In genomic region chr9:78071626-78072025, GRCm38 (mm10) we compare ENCODE assay signal across 30 mouse cellular contexts. TPM values are rescaled to one million over a fixed set of nuclear protein-coding genes. Genes with fewer than 3 reads are reported as not detected.
A peak's percentile ranks its signal among the peaks of the same experiment; 100 is the strongest.
DNase-seq lines count a peak whose midpoint lies in the region; ATAC-seq and TF ChIP-seq lines count a peak whose summit lies in the region.
"Had no signal": no experiment of that assay in that cellular context is flagged by ENCODE, and none has a peak within 500 bp of the region (broad histone marks: within the 10 kb centered on the region; RNA-seq: fewer than 3 reads in every experiment).

No protein-coding gene starts in this region.

- no peak overlapping the region for H3K27ac ChIP-seq in cerebellum, adult 2 months (ENCODE audit: insufficient read depth, low read length)
- H3K27ac ChIP-seq: embryonic facial prominence, embryonic 12.5 days; embryonic facial prominence, embryonic 15.5 days; heart, adult 2 months; heart, embryonic 10.5 days; heart, embryonic 13.5 days; hindbrain, embryonic 12.5 days; hindbrain, embryonic 15.5 days had no signal

- TF ChIP-seq POLR2A in cerebellum, adult 2 months (IDR thresholded peaks at IDR 0.05; ENCODE audit: borderline replicate concordance, insufficient read depth, low read length): no peak

- peak; percentile 92 for DNase-seq in 416B (ENCODE audit: low read depth)
- DNase-seq in G1E (ENCODE audit: low spot score): no peak
- no peak for DNase-seq in cerebellum, adult 2 months
- DNase-seq in retina, embryonic 14.5 days (ENCODE audit: low spot score): no peak
- no peak for DNase-seq in adrenal gland, adult 8-10 months
- DNase-seq: adrenal gland, postnatal 14 days; cerebellum, adult 11 months; cerebellum, adult 8-10 months; cerebellum, postnatal 10 days; cerebellum, postnatal 36 days; gastrocnemius, postnatal 25 days; heart, adult 2 months; heart, postnatal 14 days; heart, postnatal 4 days had no signal

- H3K9me3 ChIP-seq in G1E (replicated peaks): no peaks in the 10 kb centered on the region
- H3K9me3 ChIP-seq: embryonic facial prominence, embryonic 12.5 days; embryonic facial prominence, embryonic 15.5 days; heart, embryonic 10.5 days; heart, embryonic 13.5 days; hindbrain, embryonic 12.5 days; hindbrain, embryonic 15.5 days had no signal

- no peaks in the 10 kb centered on the region for H3K36me3 ChIP-seq in G1E (replicated peaks)
- H3K36me3 ChIP-seq: embryonic facial prominence, embryonic 12.5 days; embryonic facial prominence, embryonic 15.5 days; heart, embryonic 10.5 days; heart, embryonic 13.5 days; hindbrain, embryonic 12.5 days; hindbrain, embryonic 15.5 days had no signal

- peak; percentile 15 for ATAC-seq in G1E (ENCODE audit: extremely low read depth, insufficient number of reproducible peaks, low FRiP score, poor library complexity, severe bottlenecking)
- peak; percentile 94 to 96 for ATAC-seq in hematopoietic stem cell, adult 5-6 weeks (replicated peaks in 1 of 2; ENCODE audit: insufficient read depth in 1 of 2, low FRiP score in 2 of 2, low TSS enrichment in 1 of 2, low read depth in 1 of 2, poor library complexity in 2 of 2, severe bottlenecking in 2 of 2)
- ATAC-seq in megakaryocyte progenitor cell, adult 5-6 weeks (replicated peaks; ENCODE audit: poor library complexity): peak; percentile 96
- ATAC-seq: forebrain, embryonic 14.5 days; Patski had no signal

- H3K27me3 ChIP-seq in G1E (ENCODE audit: insufficient read depth, low read length): peaks cover 22% of the 10 kb centered on the region
- no peaks in the 10 kb centered on the region for H3K27me3 ChIP-seq in cerebellum, adult 2 months (ENCODE audit: control insufficient read depth, insufficient read depth, low read length)
- H3K27me3 ChIP-seq: embryonic facial prominence, embryonic 12.5 days; embryonic facial prominence, embryonic 15.5 days; heart, embryonic 13.5 days; hindbrain, embryonic 12.5 days; hindbrain, embryonic 15.5 days; Patski had no signal

- WGBS in cerebellum, adult 2 months: 84% methylated on average over 4 of the region's 4 CpGs

- H3K4me3 ChIP-seq in G1E (ENCODE audit: low read depth, low read length): no peak overlapping the region
- H3K4me3 ChIP-seq in cerebellum, adult 2 months (replicated peaks; ENCODE audit: insufficient read depth, low read depth, low read length): no peak overlapping the region
- H3K4me3 ChIP-seq: embryonic facial prominence, embryonic 12.5 days; embryonic facial prominence, embryonic 15.5 days; heart, adult 2 months; heart, embryonic 10.5 days; heart, embryonic 13.5 days; hindbrain, embryonic 12.5 days; hindbrain, embryonic 15.5 days had no signal

- TF ChIP-seq CTCF in G1E (IDR thresholded peaks at IDR 0.05; ENCODE audit: low read depth, low read length): no peak
- no peak for TF ChIP-seq CTCF in cerebellum, adult 2 months (IDR thresholded peaks at IDR 0.05; ENCODE audit: borderline replicate concordance, insufficient read depth, low read depth, low read length)

- 0 out of 2 replicates have a peak, but pooled peaks cover 6% of the 10 kb centered on the region for H3K4me1 ChIP-seq in G1E (ENCODE audit: insufficient read depth, low read depth, low read length)
- H3K4me1 ChIP-seq in cerebellum, adult 2 months (ENCODE audit: control insufficient read depth, insufficient read depth, low read length): no peaks in the 10 kb centered on the region
- H3K4me1 ChIP-seq: embryonic facial prominence, embryonic 12.5 days; embryonic facial prominence, embryonic 15.5 days; heart, embryonic 10.5 days; heart, embryonic 13.5 days; hindbrain, embryonic 15.5 days had no signal

RNA-seq across cellular contexts. Expression of gene Gcm1, which starts 19.9 kb away (rescaled TPM):
- total RNA-seq in G1E (2014; fragmentation: Nextera tagmentation): not detected in 2 replicates
- 0.05 TPM in 1 of 2 replicates, not detected in the other for total RNA-seq in G1E (2017)
- polyA plus RNA-seq in G1E (2012): not detected in 2 replicates
- not detected in 2 replicates for total RNA-seq in hematopoietic stem cell, adult 5-6 weeks (2017)
- not detected in 2 replicates for total RNA-seq in megakaryocyte progenitor cell, adult 5-6 weeks (2015)
- not detected in 2 replicates for total RNA-seq in megakaryocyte progenitor cell, adult 5-6 weeks (2017)
- polyA plus RNA-seq in cerebellum, adult 2 months (2012; rRNA removed): not detected in 2 replicates
- total RNA-seq in adrenal gland, adult 8-10 months (2022): not detected
- total RNA-seq: adrenal gland, adult 18-20 months; adrenal gland, postnatal 14 days; adrenal gland, postnatal 4 days; gastrocnemius, adult 8-10 months; gastrocnemius, postnatal 25 days; heart, adult 2 months; heart, postnatal 14 days; heart, postnatal 4 days had no signal
- polyA plus RNA-seq: embryonic facial prominence, embryonic 15.5 days; forebrain, embryonic 11.5 days; forebrain, embryonic 14.5 days; gonadal fat pad, adult 2 months; heart, adult 2 months; heart, embryonic 10.5 days; heart, embryonic 13.5 days; hindbrain, embryonic 12.5 days; hindbrain, embryonic 15.5 days; intestine, embryonic 14.5 days had no signal

RNA-seq across cellular contexts. Expression of gene Fbxo9, which starts 37.2 kb away (rescaled TPM):
- total RNA-seq in G1E (2014; fragmentation: Nextera tagmentation) (115 and 128 TPM in 2 replicates), G1E (2017) (110 and 114 TPM in 2 replicates)
- 35.2 and 53.8 TPM in 2 replicates for polyA plus RNA-seq in G1E (2012)
- total RNA-seq in hematopoietic stem cell, adult 5-6 weeks (2017): 62.4 and 84.6 TPM in 2 replicates
- 51.1 and 58.3 TPM in 2 replicates for total RNA-seq in megakaryocyte progenitor cell, adult 5-6 weeks (2015)
- 48.1 and 61.6 TPM in 2 replicates for total RNA-seq in megakaryocyte progenitor cell, adult 5-6 weeks (2017)
- polyA plus RNA-seq in cerebellum, adult 2 months (2012; rRNA removed): 207 and 224 TPM in 2 replicates
- 100 to 1,000 TPM in 2 of 4 experiments, 10 to 100 TPM in 2; 94.2 to 112 (median 99.9) TPM for total RNA-seq in adrenal gland, adult 8-10 months (2022)

RNA-seq across cellular contexts. Expression of gene Ick, which starts 37.4 kb away (rescaled TPM):
- total RNA-seq in G1E (2014; fragmentation: Nextera tagmentation) (49.2 and 59.1 TPM in 2 replicates), G1E (2017) (14.9 and 17.1 TPM in 2 replicates)
- polyA plus RNA-seq in G1E (2012): 18.8 and 20.5 TPM in 2 replicates
- total RNA-seq in hematopoietic stem cell, adult 5-6 weeks (2017): 19.2 and 30.6 TPM in 2 replicates
- 11.0 and 12.4 TPM in 2 replicates for total RNA-seq in megakaryocyte progenitor cell, adult 5-6 weeks (2015)
- total RNA-seq in megakaryocyte progenitor cell, adult 5-6 weeks (2017): 5.1 and 15.3 TPM in 2 replicates
- polyA plus RNA-seq in cerebellum, adult 2 months (2012; rRNA removed): 15.1 and 16.9 TPM in 2 replicates
- 10 to 100 TPM; 18.7 to 25.0 (median 22.4) TPM for total RNA-seq in adrenal gland, adult 8-10 months (2022)

Comparison
In these comparisons a context has a peak if more than half of its experiments do, and no peak if none do; other contexts are left out.
1. ATAC-seq: peak in every context shown above with its lines; median percentile 96 in megakaryocyte progenitor cell, adult 5-6 weeks; 95 in hematopoietic stem cell, adult 5-6 weeks; 15 in G1E.